Mouse (Mus musculus) brain, embryonic 18.5 days (tissue): ENCODE data around the gene Vhl.

Experiments
- DNase-seq: peaks from one replicate; pipeline ENCODE4 v3.0.0-alpha.2; 2012; ENCODE audit warnings: low read depth, low spot score

The Vhl gene

GRCm38 (mm10) chr6:113623941-113624751 is at the start of gene Vhl:
Gene Vhl, plus strand, starts transcription at chr6:113623959.
- DNase-seq = no peak

- DNase-seq = peak; percentile 40
Measured at GRCm38 (mm10) chr6:113576044-113576443, 47.7 kb upstream of the Vhl start.

GRCm38 (mm10) chr6:113579306-113579705 is 44.5 kb upstream of the Vhl start:
- no peak for DNase-seq

GRCm38 (mm10) chr6:113583023-113583422 is 40.7 kb upstream of the Vhl start:
- no peak for DNase-seq

- no peak for DNase-seq
Measured at GRCm38 (mm10) chr6:113585065-113585464, 38.7 kb upstream of the Vhl start.

- no peak for DNase-seq
Measured at GRCm38 (mm10) chr6:113586466-113587183, 37.1 kb upstream of the Vhl start.

GRCm38 (mm10) chr6:113592637-113593036 is 31.1 kb upstream of the Vhl start:
- DNase-seq = no peak

- DNase-seq = no peak
Measured at GRCm38 (mm10) chr6:113597945-113598344, 25.8 kb upstream of the Vhl start.

- DNase-seq = no peak
Measured at GRCm38 (mm10) chr6:113599833-113600232, 23.9 kb upstream of the Vhl start.

- no peak for DNase-seq
Measured at GRCm38 (mm10) chr6:113600543-113601139, 23.1 kb upstream of the Vhl start, which contains the start of gene Fancd2os. Gene Fancd2os, minus strand, starts transcription at chr6:113600715.

GRCm38 (mm10) chr6:113602821-113603220 is 20.9 kb upstream of the Vhl start:
- no peak for DNase-seq

GRCm38 (mm10) chr6:113603993-113604392 is 19.8 kb upstream of the Vhl start:
- DNase-seq = no peak

- DNase-seq = peak; percentile 82
Measured at GRCm38 (mm10) chr6:113604432-113605223, 19.1 kb upstream of the Vhl start, which contains the start of gene Brk1. Gene Brk1, plus strand, starts transcription at chr6:113604772.

GRCm38 (mm10) chr6:113605224-113605545 is 18.6 kb upstream of the Vhl start:
- DNase-seq = no peak

GRCm38 (mm10) chr6:113608871-113609270 is 14.9 kb upstream of the Vhl start:
- no peak for DNase-seq

- DNase-seq = no peak
Measured at GRCm38 (mm10) chr6:113609293-113609692, 14.5 kb upstream of the Vhl start.

- DNase-seq = no peak
Measured at GRCm38 (mm10) chr6:113612258-113612969, 11.3 kb upstream of the Vhl start.

- no peak for DNase-seq
Measured at GRCm38 (mm10) chr6:113614152-113614551, 9.6 kb upstream of the Vhl start.

GRCm38 (mm10) chr6:113614997-113615396 is 8.8 kb upstream of the Vhl start:
- no peak for DNase-seq

GRCm38 (mm10) chr6:113615489-113615888 is 8.3 kb upstream of the Vhl start:
- no peak for DNase-seq

- DNase-seq = no peak
Measured at GRCm38 (mm10) chr6:113623386-113623785, 373 bp upstream of the Vhl start.
